Mouse (Mus musculus): Measurements from ENCODE around the gene Fndc3b.

- no peak for TF ChIP-seq CTCF (IDR thresholded peaks at IDR 0.05; ENCODE audit: low read depth)
- 0 out of 2 replicates have a peak, but pooled peaks have one; percentile 17 for TF ChIP-seq EP300 (IDR thresholded peaks at IDR 0.05; ENCODE audit: low read depth)
Measured at GRCm38 (mm10) chr3:27708581-27708980, 2.5 kb downstream of the Fndc3b start.

Measured in liver, postnatal 0 days (tissue).